Mouse (Mus musculus): ENCODE measurements around the gene Grik3. TPM values are rescaled to one million over a fixed set of nuclear protein-coding genes. Genes with fewer than 3 reads are reported as not detected.
"Not testable (repeated sequence)": the region's sequence is repeated elsewhere in the genome, so short reads cannot be mapped to it uniquely, and the experiment has no call there.

Gene Grik3
- polyA plus RNA-seq, 1 experiment from 2014 or later: 0.16 TPM

DNA sequence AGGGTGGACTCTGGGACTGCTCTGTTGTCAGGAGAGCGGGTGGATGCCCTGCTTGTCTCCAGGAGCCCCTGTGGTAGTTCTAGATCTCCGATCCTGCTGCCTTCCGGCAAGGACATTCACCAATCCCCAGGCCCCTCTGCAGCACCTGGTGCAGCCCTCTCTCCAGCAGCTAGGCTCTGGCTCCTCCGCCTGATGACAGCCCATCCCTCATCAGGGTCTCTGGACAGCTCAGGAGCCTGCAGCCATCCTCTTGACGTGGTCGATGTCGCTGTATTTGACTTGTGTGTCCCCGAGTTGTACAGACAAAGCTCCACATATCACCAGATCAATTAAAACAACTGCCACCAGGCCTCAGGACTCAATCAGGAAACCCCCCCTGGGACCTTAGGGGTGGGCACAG, 110.1 kb downstream of the Grik3 start:
- no peaks in the 10 kb centered on the region for H3K9me3 ChIP-seq (replicated peaks; ENCODE audit: control insufficient read depth, low read length)
- no peak for ATAC-seq (replicated peaks; ENCODE audit: extremely low read depth, insufficient read depth, low FRiP score)

DNA sequence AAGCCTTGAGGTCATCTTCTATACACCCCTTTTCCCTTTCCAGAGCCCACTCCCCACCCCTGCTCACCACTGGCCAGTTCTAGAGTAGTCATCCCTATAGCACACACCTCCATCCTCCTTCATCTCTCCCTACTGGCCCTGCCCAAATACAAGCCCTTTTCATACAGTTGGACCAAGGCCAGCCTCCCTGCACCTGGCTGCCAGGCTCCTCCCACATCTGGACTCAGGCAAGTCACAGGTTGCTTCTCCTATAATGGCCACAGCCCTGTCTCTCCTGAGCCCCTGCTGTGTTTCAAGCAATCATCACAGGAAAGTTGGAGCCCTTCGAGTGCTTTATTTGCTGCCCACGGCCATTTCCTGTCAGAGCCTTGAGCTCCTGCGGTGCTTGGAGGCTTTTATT, 110.8 kb downstream of the Grik3 start:
- H3K4me1 ChIP-seq (ENCODE audit: control insufficient read depth, insufficient read depth, low read length): no peaks in the 10 kb centered on the region
- H3K36me3 ChIP-seq (ENCODE audit: control insufficient read depth, insufficient read depth): no peaks in the 10 kb centered on the region
- H3K4me2 ChIP-seq (ENCODE audit: low read depth, low read length): no peak overlapping the region
- H3K27ac ChIP-seq (ENCODE audit: low read length): no peak overlapping the region
- no peak overlapping the region for H3K9ac ChIP-seq (ENCODE audit: low read length)
- 56% methylated on average over 3 of the region's 3 CpGs for WGBS
- H3K27me3 ChIP-seq (ENCODE audit: control insufficient read depth, insufficient read depth, low read length): peaks cover 6% of the 10 kb centered on the region; the same call in 1 of the 2 replicates
- no peak overlapping the region for H3K4me3 ChIP-seq (ENCODE audit: low read length)
- no peaks in the 10 kb centered on the region for H3K9me3 ChIP-seq (replicated peaks; ENCODE audit: control insufficient read depth, low read length)
- no peak for ATAC-seq (replicated peaks; ENCODE audit: extremely low read depth, insufficient read depth, low FRiP score)

More for the DNA sequence above, 110.1 kb downstream of the Grik3 start:
- 44% methylated on average over 8 of the region's 8 CpGs for WGBS
- Histone ChIP-seq H3K4me2 (ENCODE audit: low read depth, low read length) (no peak overlapping the region), H3K4me1 (ENCODE audit: control insufficient read depth, insufficient read depth, low read length) (no peaks in the 10 kb centered on the region), H3K4me3 (ENCODE audit: low read length) (no peak overlapping the region), H3K27ac (ENCODE audit: low read length) (no peak overlapping the region), H3K27me3 (ENCODE audit: control insufficient read depth, insufficient read depth, low read length) (peaks cover 6% of the 10 kb centered on the region; the same call in 1 of the 2 replicates), H3K36me3 (ENCODE audit: control insufficient read depth, insufficient read depth) (no peaks in the 10 kb centered on the region), H3K9ac (ENCODE audit: low read length) (no peak overlapping the region)

DNA sequence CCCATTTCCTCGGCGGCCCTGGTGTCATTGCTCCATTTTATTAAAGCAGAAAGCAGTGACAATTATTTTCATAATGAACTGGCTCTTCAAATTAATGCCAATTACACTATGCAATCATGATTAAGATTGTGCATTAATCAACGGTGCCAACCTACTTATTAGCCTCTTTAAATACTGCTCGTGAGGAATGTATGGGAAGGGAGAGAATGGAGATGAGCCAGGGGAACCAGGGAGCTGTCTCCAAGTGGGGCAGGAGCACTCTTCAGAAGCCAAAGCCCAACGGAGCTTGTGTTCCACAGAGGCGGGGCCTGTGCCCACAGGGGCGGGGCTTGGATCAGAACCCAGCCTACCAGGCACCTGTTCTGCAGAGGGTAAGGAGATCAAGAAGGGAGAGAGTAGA, 114.0 kb downstream of the Grik3 start:
- Histone ChIP-seq H3K4me3 (ENCODE audit: low read length) (no peak overlapping the region), H3K4me1 (ENCODE audit: control insufficient read depth, insufficient read depth, low read length) (no peaks in the 10 kb centered on the region), H3K36me3 (ENCODE audit: control insufficient read depth, insufficient read depth) (no peaks in the 10 kb centered on the region), H3K27ac (ENCODE audit: low read length) (no peak overlapping the region), H3K4me2 (ENCODE audit: low read depth, low read length) (no peak overlapping the region), H3K27me3 (ENCODE audit: control insufficient read depth, insufficient read depth, low read length) (0 out of 2 replicates have a peak, but pooled peaks cover 3% of the 10 kb centered on the region), H3K9me3 (replicated peaks; ENCODE audit: control insufficient read depth, low read length) (no peaks in the 10 kb centered on the region), H3K9ac (ENCODE audit: low read length) (no peak overlapping the region)
- ATAC-seq (replicated peaks; ENCODE audit: extremely low read depth, insufficient read depth, low FRiP score): no peak
- WGBS: 54% methylated on average over 7 of the region's 7 CpGs

DNA sequence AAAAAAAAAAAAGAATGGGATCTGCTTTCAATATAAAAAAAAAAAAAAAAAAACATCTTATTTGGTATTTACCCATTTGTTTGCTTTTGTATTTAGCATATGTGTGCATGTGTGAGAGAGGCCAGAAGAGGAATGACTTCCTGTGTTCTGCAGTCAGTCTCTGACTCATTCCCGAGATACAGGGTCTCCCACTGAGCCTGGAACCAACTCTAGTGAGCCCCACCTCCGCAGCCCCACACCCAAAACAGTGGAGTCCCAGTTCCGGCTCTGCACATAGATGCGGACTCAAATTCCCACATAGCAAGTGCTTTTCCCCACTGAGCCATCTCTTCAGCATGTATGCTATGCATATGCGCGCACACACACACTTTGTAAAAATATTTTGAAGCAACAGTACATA, 115.6 kb downstream of the Grik3 start:
- Histone ChIP-seq H3K4me3 (ENCODE audit: low read length) (no peak overlapping the region), H3K4me1 (ENCODE audit: control insufficient read depth, insufficient read depth, low read length) (no peaks in the 10 kb centered on the region), H3K9me3 (replicated peaks; ENCODE audit: control insufficient read depth, low read length) (no peaks in the 10 kb centered on the region), H3K36me3 (ENCODE audit: control insufficient read depth, insufficient read depth) (no peaks in the 10 kb centered on the region), H3K4me2 (ENCODE audit: low read depth, low read length) (no peak overlapping the region), H3K9ac (ENCODE audit: low read length) (no peak overlapping the region), H3K27me3 (ENCODE audit: control insufficient read depth, insufficient read depth, low read length) (0 out of 2 replicates have a peak, but pooled peaks cover 3% of the 10 kb centered on the region), H3K27ac (ENCODE audit: low read length) (no peak overlapping the region)
- 73% methylated on average over 6 of the region's 6 CpGs for WGBS
- no peak for ATAC-seq (replicated peaks; ENCODE audit: extremely low read depth, insufficient read depth, low FRiP score)

GRCm38 (mm10) chr4:125607397-125608042, 117.0 kb downstream of the Grik3 start:
- no peaks in the 10 kb centered on the region for H3K36me3 ChIP-seq (ENCODE audit: control insufficient read depth, insufficient read depth)
- no peaks in the 10 kb centered on the region for H3K4me1 ChIP-seq (ENCODE audit: control insufficient read depth, insufficient read depth, low read length)
- ATAC-seq (replicated peaks; ENCODE audit: extremely low read depth, insufficient read depth, low FRiP score): no peak
- H3K9ac ChIP-seq (ENCODE audit: low read length): no peak overlapping the region
- WGBS: 44% methylated on average over 10 of the region's 10 CpGs
- no peak overlapping the region for H3K4me3 ChIP-seq (ENCODE audit: low read length)
- no peak overlapping the region for H3K27ac ChIP-seq (ENCODE audit: low read length)
- H3K27me3 ChIP-seq (ENCODE audit: control insufficient read depth, insufficient read depth, low read length): no peaks in the 10 kb centered on the region
- no peaks in the 10 kb centered on the region for H3K9me3 ChIP-seq (replicated peaks; ENCODE audit: control insufficient read depth, low read length)
- no peak overlapping the region for H3K4me2 ChIP-seq (ENCODE audit: low read depth, low read length)

GRCm38 (mm10) chr4:125608896-125609295, 118.4 kb downstream of the Grik3 start:
- not testable (repeated sequence) for H3K9ac ChIP-seq (ENCODE audit: low read length); H3K27ac ChIP-seq (ENCODE audit: low read length); H3K4me2 ChIP-seq (ENCODE audit: low read depth, low read length); ATAC-seq (replicated peaks; ENCODE audit: extremely low read depth, insufficient read depth, low FRiP score); H3K9me3 ChIP-seq (replicated peaks; ENCODE audit: control insufficient read depth, low read length); H3K27me3 ChIP-seq (ENCODE audit: control insufficient read depth, insufficient read depth, low read length); H3K4me1 ChIP-seq (ENCODE audit: control insufficient read depth, insufficient read depth, low read length); H3K4me3 ChIP-seq (ENCODE audit: low read length); H3K36me3 ChIP-seq (ENCODE audit: control insufficient read depth, insufficient read depth)
- WGBS: 56% methylated on average over 3 of the region's 4 CpGs

- no peak overlapping the region for H3K4me3 ChIP-seq (ENCODE audit: low read length)
- no peaks in the 10 kb centered on the region for H3K9me3 ChIP-seq (replicated peaks; ENCODE audit: control insufficient read depth, low read length)
- H3K4me1 ChIP-seq (ENCODE audit: control insufficient read depth, insufficient read depth, low read length): no peaks in the 10 kb centered on the region
- no peak overlapping the region for H3K4me2 ChIP-seq (ENCODE audit: low read depth, low read length)
- H3K36me3 ChIP-seq (ENCODE audit: control insufficient read depth, insufficient read depth): no peaks in the 10 kb centered on the region
- ATAC-seq (replicated peaks; ENCODE audit: extremely low read depth, insufficient read depth, low FRiP score): no peak
- no peak overlapping the region for H3K9ac ChIP-seq (ENCODE audit: low read length)
- no peaks in the 10 kb centered on the region for H3K27me3 ChIP-seq (ENCODE audit: control insufficient read depth, insufficient read depth, low read length)
- WGBS: 75% methylated on average over 21 of the region's 21 CpGs
- no peak overlapping the region for H3K27ac ChIP-seq (ENCODE audit: low read length)
Measured at GRCm38 (mm10) chr4:125609320-125610306, 119.1 kb downstream of the Grik3 start.

GRCm38 (mm10) chr4:125617851-125618250, 127.4 kb downstream of the Grik3 start:
- no peak overlapping the region for H3K27ac ChIP-seq (ENCODE audit: low read length)
- no peaks in the 10 kb centered on the region for H3K9me3 ChIP-seq (replicated peaks; ENCODE audit: control insufficient read depth, low read length)
- no peaks in the 10 kb centered on the region for H3K4me1 ChIP-seq (ENCODE audit: control insufficient read depth, insufficient read depth, low read length)
- H3K4me2 ChIP-seq (ENCODE audit: low read depth, low read length): no peak overlapping the region
- ATAC-seq (replicated peaks; ENCODE audit: extremely low read depth, insufficient read depth, low FRiP score): no peak
- no peaks in the 10 kb centered on the region for H3K36me3 ChIP-seq (ENCODE audit: control insufficient read depth, insufficient read depth)
- no peaks in the 10 kb centered on the region for H3K27me3 ChIP-seq (ENCODE audit: control insufficient read depth, insufficient read depth, low read length)
- 72% methylated on average over 14 of the region's 14 CpGs for WGBS
- no peak overlapping the region for H3K9ac ChIP-seq (ENCODE audit: low read length)
- H3K4me3 ChIP-seq (ENCODE audit: low read length): no peak overlapping the region
